Mouse (Mus musculus) mesoderm, embryonic 11.5 days (tissue): ENCODE results near the gene BC024063.
A peak's percentile ranks its signal among the peaks of the same experiment; 100 is the strongest.
"Not testable (repeated sequence)": the region's sequence is repeated elsewhere in the genome, so short reads cannot be mapped to it uniquely, and the experiment has no call there.

Experiments
- DNase-seq: peaks from one replicate; pipeline ENCODE4 v3.0.0-alpha.2; 2012; ENCODE audit warnings: low read depth, low spot score

The BC024063 gene

DNA sequence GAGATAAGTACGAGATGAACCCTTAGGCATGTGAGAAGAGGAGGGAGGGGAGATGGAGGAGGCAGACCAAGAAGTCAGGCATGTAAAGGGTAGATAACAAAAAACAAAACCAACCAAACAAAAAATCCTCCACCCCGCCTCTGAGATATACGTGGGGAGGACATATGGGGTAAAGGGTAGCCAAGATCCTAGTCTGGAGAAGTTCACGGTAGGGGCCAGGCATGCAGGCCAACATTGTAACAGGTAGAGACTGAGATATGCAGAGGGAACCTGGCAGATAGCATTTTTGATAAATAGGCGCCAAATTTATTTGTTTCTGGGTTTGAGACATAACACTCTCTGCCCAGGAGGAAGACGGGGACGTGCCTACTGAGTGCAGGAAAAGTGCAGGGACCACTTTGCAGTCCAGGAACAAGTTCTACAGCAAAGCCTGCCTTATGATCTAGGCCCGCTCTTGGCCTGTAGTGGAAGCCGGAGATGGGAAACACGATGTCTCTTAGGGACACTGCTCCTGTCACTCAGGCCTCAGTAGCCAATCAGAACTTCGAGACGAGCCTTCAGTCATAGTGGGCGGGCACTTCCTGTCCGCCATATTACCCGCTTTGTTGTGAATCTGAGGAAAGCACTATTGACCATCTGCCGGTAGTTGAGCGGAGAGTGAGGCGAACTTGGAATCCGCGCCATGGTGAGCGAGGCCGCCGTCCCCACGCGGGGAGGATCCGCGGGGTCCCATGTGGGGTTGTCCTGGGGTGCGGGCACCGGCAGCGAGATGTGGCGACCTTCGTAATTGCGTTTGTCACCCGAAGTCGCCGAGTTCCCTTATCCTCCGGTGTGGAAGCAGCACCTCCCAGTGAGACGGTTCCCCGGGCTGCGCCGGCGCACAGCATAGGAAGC lies at the start of gene BC024063:
TSS of gene BC024063 (plus strand) at position 626 of the 894 bp plus-strand sequence.
- peak; percentile 83 for DNase-seq

DNA sequence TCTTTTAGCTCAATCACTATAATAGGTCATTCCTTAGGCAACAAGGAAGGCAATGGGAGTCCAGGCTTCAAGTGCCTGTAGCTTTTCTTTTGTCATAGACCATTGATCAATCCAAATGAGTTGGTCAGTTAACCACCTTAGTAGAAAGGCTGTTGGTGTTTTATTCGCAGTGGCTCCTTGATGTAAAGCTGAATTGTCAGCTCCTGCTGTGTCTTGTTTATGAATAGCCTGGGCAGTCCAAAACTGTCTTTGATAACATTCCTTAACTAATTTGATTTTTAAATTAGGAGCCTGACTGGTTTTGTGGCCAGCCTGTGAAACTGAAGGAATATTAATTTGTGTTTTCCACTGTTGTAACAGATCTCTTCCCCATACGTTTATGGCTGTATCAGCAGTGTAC lies 41.0 kb upstream of the BC024063 start:
- DNase-seq, result no peak

- DNase-seq, result no peak
Observed at GRCm38 (mm10) chr10:82046603-82047002, 36.5 kb upstream of the BC024063 start.

DNA sequence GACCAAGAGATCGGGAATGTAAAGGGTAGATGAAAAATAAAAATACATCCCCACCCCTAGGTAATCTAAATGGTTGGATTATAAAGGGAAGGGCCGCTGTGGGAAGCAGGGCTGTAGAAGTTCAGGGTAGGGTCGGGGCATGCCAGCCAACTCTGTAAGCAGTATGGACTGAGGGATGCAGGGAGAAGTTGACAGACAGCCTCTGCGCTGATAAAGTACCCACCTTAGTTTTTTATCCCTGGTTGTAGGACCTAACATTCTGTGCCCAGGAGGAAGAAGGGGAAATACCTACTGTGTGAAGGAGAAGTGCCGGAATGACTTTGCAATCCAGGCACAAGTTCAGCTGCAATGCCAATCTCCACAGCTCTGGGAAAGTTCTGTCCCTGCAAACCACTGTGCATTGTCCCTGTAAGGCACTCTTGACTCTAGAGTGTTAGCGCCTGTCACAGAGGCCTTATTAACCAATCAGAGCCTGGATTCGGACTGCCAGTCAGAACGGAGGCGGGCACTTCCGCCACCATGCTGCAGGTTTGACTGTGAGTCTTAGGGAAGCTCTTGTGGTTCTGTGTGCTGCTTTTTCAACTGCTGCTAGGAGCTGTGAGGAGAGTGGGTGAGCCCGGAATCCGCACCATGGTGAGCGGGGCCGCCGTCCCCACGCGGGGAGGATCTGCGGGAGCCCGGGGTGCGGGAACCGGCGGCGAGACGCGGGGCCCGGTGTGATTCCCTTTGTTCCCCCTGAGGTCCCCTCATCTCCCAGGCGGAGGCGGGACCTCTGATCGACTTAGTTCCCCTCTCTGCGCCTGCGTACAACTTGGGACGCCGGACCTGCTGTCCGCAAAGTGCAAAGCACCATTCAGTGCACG lies 35.3 kb upstream of the BC024063 start, which contains the start of gene Zfp873:
TSS of gene Zfp873 (plus strand) at position 527 of the 863 bp plus-strand sequence.
- peak; percentile 97 for DNase-seq

- DNase-seq, result not testable (repeated sequence)
Observed at GRCm38 (mm10) chr10:82048460-82048804, 34.7 kb upstream of the BC024063 start.

DNA sequence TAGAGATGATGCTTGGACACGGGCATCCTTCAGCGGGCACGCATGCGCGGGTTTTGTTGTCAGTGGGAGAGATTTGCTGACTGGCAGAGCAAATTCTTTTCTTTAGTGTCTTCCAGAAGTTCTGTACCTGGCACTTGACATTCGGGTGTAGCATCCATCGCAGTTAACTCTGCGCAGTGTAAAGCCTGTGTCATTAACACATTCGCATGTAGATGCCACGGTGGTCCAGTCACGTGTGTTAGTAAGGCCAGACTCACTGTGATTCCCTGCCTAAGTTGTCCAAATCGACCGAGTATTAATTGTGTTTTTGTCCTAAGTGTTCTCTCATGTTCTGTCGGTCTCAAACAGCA lies 444 bp downstream of the BC024063 start:
- DNase-seq, result not testable (repeated sequence)

DNA sequence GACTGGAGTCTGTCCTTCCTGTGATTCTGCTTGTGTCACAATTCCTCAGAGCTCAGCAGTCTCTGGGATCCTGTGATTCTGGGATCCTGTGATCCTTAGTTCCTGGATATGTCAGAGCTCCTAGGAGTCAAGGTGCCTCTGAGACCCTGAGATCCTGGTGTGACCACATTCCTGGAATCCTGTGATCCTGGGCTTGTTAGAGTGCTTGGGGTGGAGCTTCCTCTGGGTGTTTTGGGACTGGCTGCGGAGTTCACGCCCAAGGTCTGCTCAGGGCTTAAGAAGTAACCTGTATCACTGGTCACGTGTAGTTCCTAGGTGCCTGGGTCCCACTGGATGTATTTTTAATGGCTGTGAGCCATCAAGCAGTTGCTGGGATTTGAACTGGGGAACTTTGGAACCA lies 34.1 kb downstream of the BC024063 start:
- no peak for DNase-seq

DNA sequence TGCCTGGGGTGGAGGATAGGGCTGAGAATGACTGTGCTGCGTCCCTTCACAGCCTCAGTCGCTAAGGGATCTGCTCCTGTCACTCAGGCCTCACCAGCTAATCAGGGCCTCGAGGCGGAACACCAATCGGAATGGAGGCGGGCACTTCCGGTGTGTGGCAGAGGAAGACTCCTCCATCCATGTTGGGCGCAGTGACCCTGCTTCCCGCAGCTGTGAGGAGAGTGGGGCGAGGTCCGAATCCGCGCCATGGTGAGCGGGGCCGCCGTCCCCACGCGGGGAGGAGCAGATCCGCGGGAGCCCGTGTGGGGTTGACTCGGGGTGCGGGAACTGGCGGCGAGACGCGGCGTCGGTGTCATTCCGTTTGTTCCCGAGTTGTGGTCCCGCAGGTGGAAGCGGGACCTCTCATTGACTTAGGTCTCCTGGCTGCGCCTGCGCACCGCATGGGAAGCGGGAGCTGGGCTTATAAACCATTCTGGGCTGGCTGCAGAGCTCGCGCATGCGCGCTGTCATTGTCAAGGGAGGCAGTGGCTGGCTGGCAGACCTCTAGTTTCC lies 44.8 kb downstream of the BC024063 start, which contains the start of gene AU041133:
TSS of gene AU041133 (plus strand) at position 164 of the 552 bp plus-strand sequence.
- DNase-seq, result peak; percentile 94

- no peak for DNase-seq
Observed at GRCm38 (mm10) chr10:82145282-82145681, 62.1 kb downstream of the BC024063 start.

DNA sequence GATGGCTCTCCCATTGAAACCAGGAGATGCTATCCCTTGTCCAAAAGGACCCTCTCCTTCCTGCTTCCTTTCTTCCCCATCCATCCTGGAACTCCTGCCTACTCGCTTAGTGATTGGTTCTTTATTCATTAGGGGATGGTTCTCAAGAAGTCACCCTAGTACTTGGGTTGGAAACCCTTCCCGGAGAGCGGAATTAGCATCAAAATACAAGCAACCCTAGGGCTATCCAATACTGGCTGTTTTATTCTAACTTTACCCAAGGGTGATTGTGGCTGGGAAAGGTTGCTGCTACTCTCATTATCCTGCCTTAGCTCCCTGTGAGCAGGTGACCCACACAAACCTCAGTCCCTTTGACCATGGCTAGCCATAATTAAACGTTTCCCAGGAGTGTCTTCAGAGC lies 64.4 kb downstream of the BC024063 start:
- DNase-seq, result no peak
